Mouse (Mus musculus): ENCODE measurements at regions not wholly inside any gene's neighbourhood (a gene's known extent, or its start where the extent isn't known, plus 50 kb on each side); places are given as distances from the start of the nearest gene placed in this dataset.

GRCm38 (mm10) chr13:102349493-102349892 lies 343.9 kb upstream of the Cd180 start:
- Histone ChIP-seq H3K27me3 (no peaks in the 10 kb centered on the region), H3K9me3 (no peaks in the 10 kb centered on the region), H3K4me1 (no peaks in the 10 kb centered on the region), H3K4me2 (no peak overlapping the region), H3K9ac (no peak overlapping the region), H3K4me3 (no peak overlapping the region), H3K27ac (no peak overlapping the region), H3K36me3 (no peaks in the 10 kb centered on the region)
- no peak for ATAC-seq (ENCODE audit: borderline replicate concordance, extremely low read depth, low FRiP score, low TSS enrichment)
- WGBS, result 83% methylated on average over 1 of the region's 1 CpGs

GRCm38 (mm10) chr13:102352073-102352854 lies 341.1 kb upstream of the Cd180 start:
- no peak for ATAC-seq (ENCODE audit: borderline replicate concordance, extremely low read depth, low FRiP score, low TSS enrichment)
- 64% methylated on average over 10 of the region's 10 CpGs for WGBS

GRCm38 (mm10) chr13:102355569-102355968 lies 337.8 kb upstream of the Cd180 start:
- Histone ChIP-seq H3K9me3 (no peaks in the 10 kb centered on the region), H3K36me3 (no peaks in the 10 kb centered on the region), H3K9ac (no peak overlapping the region), H3K27me3 (no peaks in the 10 kb centered on the region), H3K27ac (peak overlapping the region; percentile 33), H3K4me3 (no peak overlapping the region), H3K4me1 (no peaks in the 10 kb centered on the region), H3K4me2 (no peak overlapping the region)
- peak; percentile 74; the same call in 1 of the 2 replicates for ATAC-seq (ENCODE audit: borderline replicate concordance, extremely low read depth, low FRiP score, low TSS enrichment)
- 33% methylated on average over 1 of the region's 1 CpGs for WGBS

More at GRCm38 (mm10) chr13:102352073-102352854, 341.1 kb upstream of the Cd180 start:
- Histone ChIP-seq H3K9ac (no peak overlapping the region), H3K27ac (no peak overlapping the region), H3K27me3 (no peaks in the 10 kb centered on the region), H3K4me3 (no peak overlapping the region), H3K4me2 (no peak overlapping the region), H3K4me1 (no peaks in the 10 kb centered on the region), H3K9me3 (no peaks in the 10 kb centered on the region), H3K36me3 (no peaks in the 10 kb centered on the region)

DNA sequence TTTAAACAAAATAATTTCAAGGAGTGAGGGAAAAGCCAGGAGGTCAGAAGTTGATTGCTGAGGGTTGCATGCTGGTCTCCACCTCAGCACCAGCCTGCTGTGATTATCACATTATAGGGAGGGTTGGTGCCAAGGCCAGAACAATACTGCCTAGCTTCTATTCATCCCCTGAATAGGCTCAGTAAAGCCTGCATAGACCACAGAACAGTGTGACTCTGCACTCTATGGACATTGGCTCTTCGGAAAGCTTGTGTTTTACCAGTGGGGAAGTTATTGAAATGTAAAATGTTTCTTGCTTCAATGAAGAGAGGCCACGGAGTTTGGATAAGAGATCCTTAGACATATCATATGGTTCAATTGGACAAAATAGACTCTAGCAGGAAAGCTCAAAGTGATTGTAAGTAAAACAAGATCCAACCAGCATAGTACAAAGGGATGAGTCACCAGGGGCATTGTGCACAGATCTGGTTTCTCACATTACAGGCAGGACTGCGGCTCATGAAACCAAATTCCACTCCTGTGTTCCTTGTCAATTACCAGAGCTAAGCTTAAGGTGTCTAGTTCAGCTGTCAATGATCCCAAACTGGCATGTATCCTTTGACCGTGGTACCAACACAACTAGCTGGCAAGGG lies 320.8 kb upstream of the Cd180 start:
- Histone ChIP-seq H3K9me3 (no peaks in the 10 kb centered on the region), H3K27ac (no peak overlapping the region), H3K4me1 (no peaks in the 10 kb centered on the region), H3K9ac (no peak overlapping the region), H3K4me2 (no peak overlapping the region), H3K4me3 (no peak overlapping the region), H3K27me3 (no peaks in the 10 kb centered on the region), H3K36me3 (no peaks in the 10 kb centered on the region)
- ATAC-seq (ENCODE audit: borderline replicate concordance, extremely low read depth, low FRiP score, low TSS enrichment), result no peak
- WGBS, result 81% methylated on average over 4 of the region's 4 CpGs

- no peak overlapping the region for H3K4me3 ChIP-seq
- 64% methylated on average over 2 of the region's 2 CpGs for WGBS
- H3K36me3 ChIP-seq, result no peaks in the 10 kb centered on the region
- H3K27ac ChIP-seq, result no peak overlapping the region
- H3K27me3 ChIP-seq, result no peaks in the 10 kb centered on the region
- H3K9me3 ChIP-seq, result no peaks in the 10 kb centered on the region
- H3K4me2 ChIP-seq, result no peak overlapping the region
- H3K9ac ChIP-seq, result no peak overlapping the region
- ATAC-seq (ENCODE audit: borderline replicate concordance, extremely low read depth, low FRiP score, low TSS enrichment), result no peak
- H3K4me1 ChIP-seq, result no peaks in the 10 kb centered on the region
Measured at GRCm38 (mm10) chr13:102380667-102381066, 312.7 kb upstream of the Cd180 start.

DNA sequence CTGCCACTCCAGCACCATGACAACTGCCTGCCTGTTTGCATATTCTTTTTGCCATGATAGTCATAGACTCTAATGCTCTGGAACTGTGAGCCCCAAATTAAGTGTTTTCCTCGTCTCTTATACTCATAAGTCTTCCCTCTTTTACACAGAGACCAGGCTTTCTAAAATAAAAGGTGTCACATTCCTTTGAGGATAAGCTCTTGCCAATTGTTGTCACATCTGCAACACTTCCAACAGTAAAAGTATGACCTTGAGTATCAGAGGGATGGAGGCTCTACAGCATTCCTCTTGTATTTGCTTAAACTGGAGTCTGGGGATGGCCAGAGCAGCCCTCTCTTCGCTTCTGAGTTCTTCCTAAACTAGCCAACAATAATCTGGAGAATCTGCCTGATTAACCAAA lies 301.4 kb upstream of the Cd180 start:
- ATAC-seq (ENCODE audit: borderline replicate concordance, extremely low read depth, low FRiP score, low TSS enrichment), result no peak
- H3K4me1 ChIP-seq, result no peaks in the 10 kb centered on the region
- H3K27me3 ChIP-seq, result no peaks in the 10 kb centered on the region
- no peak overlapping the region for H3K4me3 ChIP-seq
- 61% methylated on average over 2 of the region's 2 CpGs for WGBS
- no peak overlapping the region for H3K4me2 ChIP-seq
- no peaks in the 10 kb centered on the region for H3K9me3 ChIP-seq
- no peak overlapping the region for H3K27ac ChIP-seq
- no peaks in the 10 kb centered on the region for H3K36me3 ChIP-seq
- no peak overlapping the region for H3K9ac ChIP-seq

DNA sequence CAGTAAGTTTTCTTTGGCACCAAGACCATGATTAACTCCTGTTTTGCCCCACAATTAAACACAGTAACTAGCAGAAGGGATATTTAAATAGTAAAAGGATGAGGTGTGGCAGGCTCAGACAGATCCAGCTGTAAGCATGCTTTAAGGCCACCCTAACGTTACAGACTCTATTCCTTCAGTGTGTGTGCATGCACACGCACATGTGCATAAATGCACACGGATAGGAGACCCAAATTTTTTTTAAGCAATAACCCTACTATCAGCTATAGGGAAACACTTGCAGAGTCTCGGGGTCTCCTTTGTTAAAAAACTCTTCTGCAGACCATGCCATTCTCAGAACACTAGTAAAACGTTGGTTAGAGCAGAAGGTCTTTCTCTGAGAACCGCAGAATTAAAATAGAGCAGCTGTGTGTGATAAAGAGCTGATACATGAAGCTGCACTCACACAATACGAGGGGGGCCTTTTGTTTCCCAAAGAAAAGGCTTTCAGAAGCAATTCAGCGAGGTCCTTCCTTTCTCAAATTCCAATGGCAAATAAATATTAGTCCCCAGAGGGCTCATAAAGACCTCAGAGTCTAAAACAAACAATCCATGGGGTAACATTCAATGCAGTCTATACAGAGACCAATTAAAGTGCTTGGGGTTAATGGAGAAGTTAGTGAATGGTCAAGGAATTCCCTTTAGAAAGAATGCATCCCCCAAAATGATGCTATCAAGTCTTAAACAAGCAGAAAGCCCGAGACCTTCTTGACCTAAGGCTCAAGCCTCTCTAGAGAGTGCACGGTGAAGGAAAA lies 300.3 kb upstream of the Cd180 start:
- Histone ChIP-seq H3K4me2 (no peak overlapping the region), H3K36me3 (no peaks in the 10 kb centered on the region), H3K27ac (no peak overlapping the region), H3K9me3 (no peaks in the 10 kb centered on the region), H3K27me3 (no peaks in the 10 kb centered on the region), H3K4me1 (no peaks in the 10 kb centered on the region), H3K4me3 (no peak overlapping the region), H3K9ac (no peak overlapping the region)
- ATAC-seq (ENCODE audit: borderline replicate concordance, extremely low read depth, low FRiP score, low TSS enrichment), result no peak
- WGBS, result 45% methylated on average over 10 of the region's 10 CpGs

DNA sequence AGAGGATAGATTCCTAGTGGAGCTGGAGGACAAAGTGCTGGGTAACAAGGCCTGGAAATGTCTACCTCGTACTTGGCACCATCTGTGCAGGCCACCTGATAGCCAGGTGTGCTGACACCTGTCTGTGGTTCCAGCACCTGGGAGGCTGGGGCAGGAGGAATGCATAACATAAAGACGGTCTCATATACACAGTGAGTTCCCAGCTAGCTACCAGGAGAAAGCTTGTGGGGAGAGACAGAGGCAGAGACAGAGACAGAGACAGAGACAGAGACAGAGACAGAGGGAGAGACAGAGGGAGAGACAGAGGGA lies 299.7 kb upstream of the Cd180 start:
- no peaks in the 10 kb centered on the region for H3K36me3 ChIP-seq
- H3K4me3 ChIP-seq, result no peak overlapping the region
- H3K27ac ChIP-seq, result no peak overlapping the region
- no peaks in the 10 kb centered on the region for H3K27me3 ChIP-seq
- H3K4me2 ChIP-seq, result no peak overlapping the region
- H3K9me3 ChIP-seq, result no peaks in the 10 kb centered on the region
- H3K9ac ChIP-seq, result no peak overlapping the region
- no peaks in the 10 kb centered on the region for H3K4me1 ChIP-seq
- WGBS, result 55% methylated on average over 2 of the region's 2 CpGs
- no peak for ATAC-seq (ENCODE audit: borderline replicate concordance, extremely low read depth, low FRiP score, low TSS enrichment)

DNA sequence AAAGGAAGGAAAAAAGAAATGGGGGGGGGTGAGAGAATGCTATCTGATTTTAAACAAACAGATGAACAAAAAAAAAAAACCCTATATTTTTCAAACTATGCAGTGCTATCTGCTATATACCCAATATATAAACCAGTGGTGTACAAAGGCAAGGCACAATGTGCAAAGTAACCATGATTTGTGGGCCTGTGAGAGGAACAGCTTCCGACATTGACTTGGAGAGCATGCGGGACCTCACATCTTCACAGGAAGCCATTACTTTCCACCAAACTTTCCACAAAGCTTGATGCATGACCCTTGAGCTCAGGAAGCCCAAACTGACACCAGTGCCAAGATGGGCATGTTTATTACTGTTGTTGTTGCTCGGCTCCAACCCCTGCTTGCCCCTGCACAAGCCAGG lies 299.3 kb upstream of the Cd180 start:
- Histone ChIP-seq H3K9me3 (no peaks in the 10 kb centered on the region), H3K9ac (no peak overlapping the region), H3K36me3 (no peaks in the 10 kb centered on the region), H3K27me3 (no peaks in the 10 kb centered on the region), H3K4me2 (no peak overlapping the region), H3K4me1 (no peaks in the 10 kb centered on the region), H3K27ac (no peak overlapping the region), H3K4me3 (no peak overlapping the region)
- 66% methylated on average over 3 of the region's 3 CpGs for WGBS
- ATAC-seq (ENCODE audit: borderline replicate concordance, extremely low read depth, low FRiP score, low TSS enrichment), result no peak

- Histone ChIP-seq H3K4me3 (no peak overlapping the region), H3K27me3 (no peaks in the 10 kb centered on the region), H3K9me3 (no peaks in the 10 kb centered on the region), H3K4me2 (no peak overlapping the region), H3K4me1 (no peaks in the 10 kb centered on the region), H3K27ac (no peak overlapping the region), H3K9ac (no peak overlapping the region), H3K36me3 (no peaks in the 10 kb centered on the region)
- 84% methylated on average over 4 of the region's 4 CpGs for WGBS
- no peak for ATAC-seq (ENCODE audit: borderline replicate concordance, extremely low read depth, low FRiP score, low TSS enrichment)
Measured at GRCm38 (mm10) chr13:102397411-102397810, 295.9 kb upstream of the Cd180 start.

DNA sequence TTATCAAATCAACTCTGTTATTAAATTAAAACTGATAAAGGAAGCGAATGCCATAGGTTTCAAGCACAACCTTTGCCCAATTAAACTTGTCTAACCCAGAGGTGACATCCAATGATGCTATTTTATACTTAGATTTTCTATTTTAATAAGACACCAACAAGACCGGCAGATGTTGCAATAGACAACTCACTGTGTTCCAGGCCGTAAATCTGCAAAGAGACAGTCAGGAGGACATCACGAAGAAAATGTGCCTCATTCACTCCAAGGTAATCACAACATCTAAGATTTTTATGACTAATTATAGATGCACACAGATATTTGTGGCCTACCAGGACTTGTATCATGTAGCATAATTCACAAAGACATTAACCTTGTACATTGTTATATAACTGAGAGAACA lies 281.5 kb upstream of the Cd180 start:
- H3K4me2 ChIP-seq, result no peak overlapping the region
- 81% methylated on average over 4 of the region's 4 CpGs for WGBS
- no peak overlapping the region for H3K4me3 ChIP-seq
- no peak overlapping the region for H3K9ac ChIP-seq
- no peak for ATAC-seq (ENCODE audit: borderline replicate concordance, extremely low read depth, low FRiP score, low TSS enrichment)
- no peaks in the 10 kb centered on the region for H3K9me3 ChIP-seq
- H3K27ac ChIP-seq, result no peak overlapping the region
- H3K36me3 ChIP-seq, result no peaks in the 10 kb centered on the region
- H3K4me1 ChIP-seq, result no peaks in the 10 kb centered on the region
- no peaks in the 10 kb centered on the region for H3K27me3 ChIP-seq

GRCm38 (mm10) chr13:102434372-102434954 lies 258.9 kb upstream of the Cd180 start:
- no peaks in the 10 kb centered on the region for H3K9me3 ChIP-seq
- H3K4me1 ChIP-seq, result 0 out of 2 replicates have a peak, but pooled peaks cover 4% of the 10 kb centered on the region
- no peak overlapping the region for H3K4me2 ChIP-seq
- H3K4me3 ChIP-seq, result no peak overlapping the region
- H3K27ac ChIP-seq, result no peak overlapping the region
- no peak overlapping the region for H3K9ac ChIP-seq
- ATAC-seq (ENCODE audit: borderline replicate concordance, extremely low read depth, low FRiP score, low TSS enrichment), result peak; percentile 52; the same call in 1 of the 2 replicates
- H3K36me3 ChIP-seq, result no peaks in the 10 kb centered on the region
- WGBS, result 24% methylated on average over 3 of the region's 3 CpGs
- H3K27me3 ChIP-seq, result no peaks in the 10 kb centered on the region

Measured in lung, embryonic 15.5 days (tissue).